Mouse (Mus musculus) spleen, postnatal 14 days (tissue): Measurements from ENCODE around the gene Bbs1.
A peak's percentile ranks its signal among the peaks of the same experiment; 100 is the strongest.
"Not testable (repeated sequence)": the region's sequence is repeated elsewhere in the genome, so short reads cannot be mapped to it uniquely, and the experiment has no call there.

ENCODE experiments used
- DNase-seq, 2 experiments: peaks; one replicate each; pipeline ENCODE4 v3.0.0; 2021 to 2022; ENCODE audit warnings: low spot score in 2 of 2

The Bbs1 gene

DNA sequence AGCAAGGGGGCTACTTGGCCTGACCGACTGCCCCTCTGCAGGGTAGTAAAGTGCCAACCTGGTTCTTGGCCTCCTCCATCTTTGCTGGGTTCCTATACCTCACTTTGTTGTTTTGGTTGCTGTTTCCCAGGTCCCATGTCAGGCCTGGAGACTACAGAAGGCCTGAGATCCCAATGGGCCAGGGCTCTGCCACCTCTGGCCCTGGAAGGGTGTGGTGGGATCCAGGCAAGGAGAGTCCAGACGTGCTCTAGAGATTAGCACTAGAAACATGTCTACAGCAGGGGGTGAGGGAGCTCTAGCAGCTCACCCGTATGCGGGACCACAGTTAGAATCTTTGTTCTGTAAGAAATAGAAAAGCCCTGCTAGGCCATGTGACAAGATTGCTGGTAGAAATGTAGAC, 22.5 kb downstream of the Bbs1 start:
- DNase-seq, result no peak

DNA sequence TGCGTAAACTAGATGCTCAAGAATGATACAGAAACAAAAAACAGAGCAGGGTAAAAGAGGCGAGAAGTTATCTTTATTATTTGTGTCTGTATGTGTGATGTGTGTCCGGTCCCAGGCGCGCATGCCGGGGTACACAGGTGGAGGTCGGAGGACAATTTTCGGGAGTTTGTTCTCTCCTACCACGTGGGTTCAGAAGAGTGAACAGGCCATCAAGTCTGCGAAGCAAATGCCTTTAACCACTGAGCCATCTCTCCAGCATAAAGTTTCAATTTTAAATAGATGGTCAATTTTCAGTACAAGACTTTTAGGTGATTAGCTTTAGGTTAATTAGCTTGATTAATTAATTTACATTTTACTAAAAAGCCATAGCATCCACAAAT, 27.1 kb downstream of the Bbs1 start:
- no peak for DNase-seq

DNA sequence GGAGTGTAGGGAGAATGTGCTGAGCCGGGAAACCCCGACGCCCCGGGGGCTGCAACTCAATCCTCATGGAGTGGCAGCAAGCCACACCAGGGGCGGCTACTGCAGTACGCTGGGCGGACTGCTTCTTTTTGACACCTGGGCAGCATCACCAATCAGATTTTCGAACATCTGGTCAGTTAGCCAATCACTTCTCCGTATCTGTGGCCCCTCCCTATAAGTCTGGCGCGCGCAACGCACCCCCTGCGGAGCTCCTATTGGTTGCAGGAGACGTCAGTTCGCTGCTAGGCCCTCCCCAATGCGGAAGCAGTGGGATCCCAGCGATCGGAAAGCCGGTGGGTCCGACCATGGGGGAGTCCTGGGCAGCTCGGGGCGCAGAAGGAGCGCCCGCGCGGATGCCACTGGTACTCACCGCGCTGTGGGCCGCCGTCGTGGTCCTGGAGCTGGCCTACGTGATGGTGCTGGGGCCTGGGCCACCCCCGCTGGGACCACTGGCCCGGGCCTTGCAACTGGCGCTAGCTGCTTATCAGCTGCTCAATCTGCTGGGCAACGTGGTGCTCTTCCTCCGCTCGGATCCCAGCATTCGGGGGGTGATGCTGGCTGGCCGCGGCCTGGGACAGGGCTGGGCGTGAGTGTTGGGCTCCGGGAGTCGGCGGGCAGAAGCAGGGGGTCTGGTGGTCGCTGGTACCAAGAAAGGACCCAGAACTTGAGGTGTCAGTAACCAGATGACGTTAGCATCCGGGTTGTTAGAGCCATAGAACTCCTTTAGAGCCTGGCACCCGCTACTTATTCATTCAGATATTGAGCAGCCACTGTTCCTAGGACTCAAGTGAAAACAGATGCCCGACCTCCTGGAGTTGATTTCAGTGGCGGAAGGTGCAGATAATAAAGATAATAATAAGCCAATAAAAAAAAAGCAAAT, 27.8 kb downstream of the Bbs1 start, which contains the start of gene Zdhhc24:
Gene Zdhhc24 (plus strand): TSS at position 264 of the 919 bp plus-strand sequence.
- DNase-seq, result peak; percentile 94 to 95

GRCm38 (mm10) chr19:4877785-4878184, 28.6 kb downstream of the Bbs1 start, which contains the start of gene Actn3:
Actn3 (minus strand) TSS chr19:4877909.
- no peak for DNase-seq

- DNase-seq, result no peak
Measured at GRCm38 (mm10) chr19:4876755-4877154, 29.7 kb downstream of the Bbs1 start.

GRCm38 (mm10) chr19:4876241-4876640, 30.2 kb downstream of the Bbs1 start:
- no peak for DNase-seq

DNA sequence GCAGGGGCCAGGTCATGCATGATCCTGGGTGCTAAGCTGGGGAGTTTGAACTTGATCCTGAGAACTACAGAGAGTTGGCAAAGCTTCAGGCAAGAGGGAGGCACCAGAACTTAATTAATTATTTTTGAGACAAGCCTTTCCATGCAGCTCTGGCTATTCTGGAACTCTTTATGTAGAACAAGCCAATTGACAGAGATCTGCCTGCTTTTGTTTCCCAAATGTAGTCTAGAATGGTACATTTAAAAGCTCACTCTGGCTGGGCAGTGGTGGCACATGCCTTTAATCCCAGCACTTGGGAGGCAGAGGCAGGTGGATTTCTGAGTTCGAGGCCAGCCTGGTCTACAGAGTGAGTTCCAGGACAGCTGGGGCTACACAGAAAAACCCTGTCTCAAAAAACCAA, 31.8 kb downstream of the Bbs1 start:
- not testable (repeated sequence) for DNase-seq

DNA sequence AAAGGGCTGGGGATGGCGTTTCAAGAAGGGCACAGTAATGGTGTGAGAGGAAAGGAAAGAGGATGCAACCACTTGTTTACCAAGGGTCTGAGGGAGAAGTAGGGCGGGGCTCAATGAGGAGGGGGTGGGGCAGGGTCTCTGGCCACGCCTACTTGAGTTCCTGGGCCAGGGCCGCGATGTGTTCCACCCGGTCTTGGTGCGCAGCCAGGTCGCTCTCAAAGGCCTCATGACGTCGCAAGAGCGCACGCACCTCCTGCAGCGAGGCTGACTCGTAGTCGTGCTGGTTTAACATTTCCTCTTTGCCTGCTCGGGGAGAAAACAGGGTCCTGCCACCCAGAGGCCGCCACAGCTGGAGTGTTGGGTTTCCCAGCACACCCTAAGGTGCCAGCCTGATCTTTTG, 41.3 kb downstream of the Bbs1 start:
- DNase-seq, result no peak

DNA sequence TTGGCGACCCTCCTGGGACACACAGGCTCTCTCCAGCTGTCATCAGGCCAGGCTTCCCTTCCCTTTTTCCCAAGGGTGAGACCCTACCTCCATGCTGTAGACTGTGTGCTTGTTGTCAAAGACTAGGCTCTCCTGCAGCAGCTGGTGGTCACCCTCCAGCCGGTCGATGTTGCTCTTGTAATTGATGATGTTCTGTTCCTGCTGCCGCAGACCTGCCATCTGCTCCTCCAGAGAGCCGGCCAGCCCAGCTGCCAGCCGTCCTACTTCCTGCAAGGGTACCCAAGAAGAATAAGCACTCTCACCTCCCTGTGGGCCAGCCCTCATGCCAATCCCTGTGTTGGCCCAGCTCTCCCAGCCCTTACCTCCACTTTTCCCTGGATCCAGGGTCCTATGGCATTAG, 43.4 kb downstream of the Bbs1 start:
- no peak for DNase-seq

DNA sequence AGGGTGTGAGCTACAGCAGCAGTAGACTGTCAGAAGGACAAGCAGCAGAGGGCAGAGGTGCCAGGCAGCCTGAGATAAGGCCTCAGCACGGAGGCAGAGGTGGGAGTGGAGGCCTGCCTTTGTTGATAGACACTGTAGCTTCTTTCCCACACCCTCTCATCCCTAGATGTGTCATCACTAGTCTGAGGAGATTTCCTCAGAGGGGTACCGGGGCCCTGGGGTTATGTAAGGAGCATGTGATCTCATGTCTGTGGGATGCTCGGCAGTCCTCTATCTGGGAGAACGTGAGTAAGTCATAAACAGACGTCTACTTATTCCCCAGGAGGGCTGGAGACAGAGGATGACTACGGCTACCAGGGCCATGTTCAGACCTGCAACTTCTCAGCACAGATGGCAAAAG, 47.3 kb downstream of the Bbs1 start:
- peak; percentile 50 to 58 for DNase-seq

DNA sequence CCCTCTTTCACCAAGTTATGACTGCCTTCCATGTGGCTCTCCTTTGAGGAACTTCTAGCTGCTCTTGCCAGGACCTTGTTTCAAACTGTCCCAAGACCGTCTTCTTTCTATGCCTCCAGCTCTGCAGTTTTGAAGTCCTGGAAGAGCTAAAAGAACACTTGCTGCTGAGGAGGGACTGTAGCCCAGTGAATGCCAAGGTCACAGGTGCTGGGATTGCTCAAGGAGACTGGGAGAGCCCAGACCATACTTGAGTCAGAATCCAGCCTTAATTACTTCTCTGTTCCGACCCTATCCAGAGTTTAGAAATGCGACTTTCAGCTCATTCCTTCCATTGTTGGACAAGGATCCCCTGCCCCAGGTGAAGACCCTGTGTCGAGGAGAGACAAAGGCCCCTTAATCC, 50.5 kb downstream of the Bbs1 start:
- DNase-seq, result no peak

GRCm38 (mm10) chr19:4855470-4855820, 51.0 kb downstream of the Bbs1 start:
- no peak for DNase-seq

- peak; percentile 51 to 56 for DNase-seq
Measured at GRCm38 (mm10) chr19:4854552-4855469, 51.6 kb downstream of the Bbs1 start, which contains the start of gene Ctsf. Ctsf (plus strand) TSS chr19:4855130.

- no peak for DNase-seq
Measured at GRCm38 (mm10) chr19:4850281-4850680, 56.1 kb downstream of the Bbs1 start.

- DNase-seq, result no peak
Measured at GRCm38 (mm10) chr19:4849800-4850199, 56.6 kb downstream of the Bbs1 start.

- DNase-seq, result no peak
Measured at GRCm38 (mm10) chr19:4847490-4847889, 58.9 kb downstream of the Bbs1 start.

DNA sequence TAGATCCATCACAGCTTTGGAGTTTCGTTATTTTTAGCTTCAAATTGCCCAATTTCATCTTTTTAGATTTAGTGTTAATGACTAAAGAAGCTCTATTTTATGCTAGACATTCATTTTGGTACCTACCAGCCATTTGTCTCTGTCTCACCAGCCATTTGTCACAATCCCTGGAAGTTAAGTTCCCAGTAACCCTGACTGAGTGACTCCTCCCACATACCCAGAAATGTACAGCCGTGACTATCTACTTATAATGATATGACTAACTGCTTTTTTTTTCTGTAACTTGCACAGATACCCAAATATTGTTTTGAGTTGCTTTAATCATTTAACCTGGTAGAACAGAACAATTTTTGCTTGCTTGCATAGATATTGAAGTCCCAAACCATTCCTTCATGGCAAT, 60.6 kb downstream of the Bbs1 start:
- DNase-seq, result no peak

- DNase-seq, result no peak
Measured at GRCm38 (mm10) chr19:4842611-4843010, 63.8 kb downstream of the Bbs1 start.

DNA sequence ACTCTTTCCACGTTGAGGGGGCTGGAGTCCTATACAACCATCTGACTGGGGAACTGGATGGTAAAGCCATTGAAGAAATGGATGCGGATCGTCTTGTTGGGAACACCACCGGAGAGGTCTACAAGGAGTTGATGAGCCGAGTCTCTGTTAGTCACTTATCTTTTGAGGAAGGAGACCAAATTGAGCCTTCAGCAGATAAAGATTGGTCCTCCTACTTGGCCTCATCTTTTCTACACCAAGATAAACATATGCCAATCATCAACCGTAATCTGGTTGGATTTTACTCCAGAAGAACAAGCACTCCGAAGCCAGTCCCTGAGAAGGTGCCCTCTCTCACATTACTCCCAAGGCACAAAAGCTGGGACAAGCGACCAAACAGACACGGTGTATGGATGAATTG, 65.6 kb downstream of the Bbs1 start:
- DNase-seq, result no peak

GRCm38 (mm10) chr19:4839149-4839548, 67.3 kb downstream of the Bbs1 start, which contains the start of the genes Ccs and Ccdc87:
Ccs (minus strand) TSS chr19:4839332.
Ccdc87 (plus strand) TSS chr19:4839366.
- peak; percentile 90 to 91 for DNase-seq

DNA sequence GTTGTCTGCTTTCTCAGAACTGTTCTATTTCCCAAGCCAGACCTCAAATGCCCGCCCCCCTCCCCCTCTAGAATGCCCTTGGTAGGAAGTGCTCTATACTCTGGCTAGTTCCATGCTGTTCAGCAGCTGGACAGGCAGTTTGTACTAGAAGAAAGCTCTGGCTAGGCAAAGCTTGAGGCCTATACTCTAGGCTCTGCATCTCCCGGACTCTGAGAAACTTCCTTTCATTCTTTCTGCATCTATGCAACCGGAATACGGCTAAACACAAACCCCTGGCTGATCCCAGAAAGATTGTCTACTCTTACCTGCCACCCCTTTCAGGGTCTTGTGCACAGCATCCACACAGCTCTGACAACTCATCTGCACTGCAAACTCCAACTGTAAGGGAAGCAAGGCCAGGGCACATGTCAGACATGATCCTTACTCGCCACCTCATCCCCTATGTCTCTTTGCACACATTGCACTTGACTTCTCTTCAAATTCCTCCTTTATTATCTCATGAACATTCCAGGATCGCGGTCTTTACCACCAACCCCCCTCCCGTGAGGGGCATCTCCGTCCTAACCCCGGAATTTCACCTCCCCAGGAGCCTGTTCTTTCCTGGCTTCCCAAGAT, 67.8 kb downstream of the Bbs1 start:
- DNase-seq, result no peak

- no peak for DNase-seq
Measured at GRCm38 (mm10) chr19:4837049-4837448, 69.4 kb downstream of the Bbs1 start.
